Mouse (Mus musculus): ENCODE data around the gene Chmp4b. TPM values are rescaled to one million over a fixed set of nuclear protein-coding genes. Genes with fewer than 3 reads are reported as not detected.

Chmp4b gene
- total and polyA plus RNA-seq, 2 experiments = 37.6 to 57.7 TPM

DNA sequence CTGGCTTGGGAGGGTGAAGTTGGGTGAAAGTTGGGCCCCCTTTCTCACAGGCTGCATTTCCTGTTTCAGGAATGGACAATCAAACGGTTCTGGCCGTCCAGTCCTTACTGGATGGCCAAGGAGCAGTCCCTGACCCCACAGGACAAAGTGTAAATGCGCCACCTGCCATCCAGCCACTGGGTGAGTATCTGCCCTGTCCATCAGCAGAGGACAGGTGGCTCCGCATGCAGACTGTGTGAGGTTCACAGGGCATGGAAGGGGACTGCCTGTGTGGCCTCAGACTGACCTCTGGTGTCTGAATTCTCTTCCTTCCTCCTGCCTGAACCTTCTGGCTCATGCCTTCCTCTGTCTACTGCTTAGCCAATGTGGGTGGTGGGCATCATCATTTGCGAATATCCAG is 29.8 kb upstream of the Chmp4b start:
- 28% methylated on average over 5 of the region's 5 CpGs for WGBS
- Histone ChIP-seq H3K79me2 (ENCODE audit: control insufficient read depth, insufficient read depth, low read length) (no peaks in the 10 kb centered on the region), H3K4me1 (ENCODE audit: control insufficient read depth, insufficient read depth, low read length) (no peaks in the 10 kb centered on the region), H3K9ac (ENCODE audit: low read depth, low read length) (no peak overlapping the region), H3K4me3 (ENCODE audit: insufficient read depth, low read depth, low read length) (no peak overlapping the region), H3K27me3 (ENCODE audit: control insufficient read depth, insufficient read depth, low read length) (no peaks in the 10 kb centered on the region), H3K27ac (replicated peaks; ENCODE audit: insufficient read depth, low read depth, low read length) (no peak overlapping the region), H3K36me3 (ENCODE audit: control insufficient read depth, insufficient read depth, low read length) (peaks cover 8% of the 10 kb centered on the region)
- TF ChIP-seq POLR2A (IDR thresholded peaks at IDR 0.05; ENCODE audit: extremely low read depth, insufficient read depth, low read length) (no peak), CTCF (IDR thresholded peaks at IDR 0.05; ENCODE audit: low read depth, low read length) (peak; percentile 45)
- peak; percentile 72 for DNase-seq (ENCODE audit: extremely low read depth, low read depth, low spot score)

DNA sequence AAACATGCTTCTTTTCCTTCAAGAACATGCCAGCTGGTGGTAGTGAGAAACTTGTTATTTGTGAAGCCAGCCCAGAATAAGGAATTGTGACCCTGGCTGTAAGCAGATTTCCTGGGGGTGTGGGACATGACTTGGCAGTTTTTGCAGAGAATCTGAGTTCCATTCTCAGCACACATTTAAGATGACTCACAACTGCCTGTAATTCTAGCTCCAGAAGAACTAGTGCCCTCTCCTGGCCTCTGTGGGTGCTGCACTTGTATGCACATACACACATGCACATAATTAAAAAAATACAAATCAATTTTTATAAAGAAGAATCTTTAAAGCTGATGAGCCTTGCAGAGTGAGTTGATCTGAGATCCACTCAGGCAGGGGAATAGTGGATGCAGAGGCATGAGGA is 27.4 kb upstream of the Chmp4b start:
- H3K4me3 ChIP-seq (ENCODE audit: insufficient read depth, low read depth, low read length) = no peak overlapping the region
- no peak for DNase-seq (ENCODE audit: extremely low read depth, low read depth, low spot score)
- H3K36me3 ChIP-seq (ENCODE audit: control insufficient read depth, insufficient read depth, low read length) = peaks cover 14% of the 10 kb centered on the region
- H3K4me1 ChIP-seq (ENCODE audit: control insufficient read depth, insufficient read depth, low read length) = no peaks in the 10 kb centered on the region
- no peak overlapping the region for H3K9ac ChIP-seq (ENCODE audit: low read depth, low read length)
- H3K79me2 ChIP-seq (ENCODE audit: control insufficient read depth, insufficient read depth, low read length) = no peaks in the 10 kb centered on the region
- no peak overlapping the region for H3K27ac ChIP-seq (replicated peaks; ENCODE audit: insufficient read depth, low read depth, low read length)
- no peaks in the 10 kb centered on the region for H3K27me3 ChIP-seq (ENCODE audit: control insufficient read depth, insufficient read depth, low read length)
- no peak for TF ChIP-seq POLR2A (IDR thresholded peaks at IDR 0.05; ENCODE audit: extremely low read depth, insufficient read depth, low read length)
- no peak for TF ChIP-seq CTCF (IDR thresholded peaks at IDR 0.05; ENCODE audit: low read depth, low read length)

- Histone ChIP-seq H3K4me1 (ENCODE audit: control insufficient read depth, insufficient read depth, low read length) (no peaks in the 10 kb centered on the region), H3K79me2 (ENCODE audit: control insufficient read depth, insufficient read depth, low read length) (no peaks in the 10 kb centered on the region), H3K27me3 (ENCODE audit: control insufficient read depth, insufficient read depth, low read length) (no peaks in the 10 kb centered on the region), H3K36me3 (ENCODE audit: control insufficient read depth, insufficient read depth, low read length) (peaks cover 13% of the 10 kb centered on the region), H3K9ac (ENCODE audit: low read depth, low read length) (no peak overlapping the region), H3K27ac (replicated peaks; ENCODE audit: insufficient read depth, low read depth, low read length) (no peak overlapping the region), H3K4me3 (ENCODE audit: insufficient read depth, low read depth, low read length) (no peak overlapping the region)
- 75% methylated on average over 5 of the region's 5 CpGs for WGBS
- TF ChIP-seq CTCF (IDR thresholded peaks at IDR 0.05; ENCODE audit: low read depth, low read length) (no peak), POLR2A (IDR thresholded peaks at IDR 0.05; ENCODE audit: extremely low read depth, insufficient read depth, low read length) (no peak)
- DNase-seq (ENCODE audit: extremely low read depth, low read depth, low spot score) = no peak
Measured at GRCm38 (mm10) chr2:154630531-154630930, 21.0 kb upstream of the Chmp4b start.

GRCm38 (mm10) chr2:154632203-154632780 is 19.2 kb upstream of the Chmp4b start:
- H3K9ac ChIP-seq (ENCODE audit: low read depth, low read length) = no peak overlapping the region
- no peak overlapping the region for H3K4me3 ChIP-seq (ENCODE audit: insufficient read depth, low read depth, low read length)
- no peaks in the 10 kb centered on the region for H3K79me2 ChIP-seq (ENCODE audit: control insufficient read depth, insufficient read depth, low read length)
- H3K27me3 ChIP-seq (ENCODE audit: control insufficient read depth, insufficient read depth, low read length) = no peaks in the 10 kb centered on the region
- H3K27ac ChIP-seq (replicated peaks; ENCODE audit: insufficient read depth, low read depth, low read length) = no peak overlapping the region
- H3K36me3 ChIP-seq (ENCODE audit: control insufficient read depth, insufficient read depth, low read length) = peaks cover 10% of the 10 kb centered on the region
- no peak for DNase-seq (ENCODE audit: extremely low read depth, low read depth, low spot score)
- no peak for TF ChIP-seq CTCF (IDR thresholded peaks at IDR 0.05; ENCODE audit: low read depth, low read length)
- TF ChIP-seq POLR2A (IDR thresholded peaks at IDR 0.05; ENCODE audit: extremely low read depth, insufficient read depth, low read length) = no peak
- 96% methylated on average over 16 of the region's 16 CpGs for WGBS
- H3K4me1 ChIP-seq (ENCODE audit: control insufficient read depth, insufficient read depth, low read length) = no peaks in the 10 kb centered on the region

GRCm38 (mm10) chr2:154633039-154633742 is 18.3 kb upstream of the Chmp4b start:
- Histone ChIP-seq H3K4me3 (ENCODE audit: insufficient read depth, low read depth, low read length) (no peak overlapping the region), H3K4me1 (ENCODE audit: control insufficient read depth, insufficient read depth, low read length) (no peaks in the 10 kb centered on the region), H3K36me3 (ENCODE audit: control insufficient read depth, insufficient read depth, low read length) (peaks cover 10% of the 10 kb centered on the region), H3K79me2 (ENCODE audit: control insufficient read depth, insufficient read depth, low read length) (no peaks in the 10 kb centered on the region), H3K27ac (replicated peaks; ENCODE audit: insufficient read depth, low read depth, low read length) (no peak overlapping the region), H3K9ac (ENCODE audit: low read depth, low read length) (no peak overlapping the region), H3K27me3 (ENCODE audit: control insufficient read depth, insufficient read depth, low read length) (no peaks in the 10 kb centered on the region)
- DNase-seq (ENCODE audit: extremely low read depth, low read depth, low spot score) = no peak
- TF ChIP-seq CTCF (IDR thresholded peaks at IDR 0.05; ENCODE audit: low read depth, low read length) = no peak
- TF ChIP-seq POLR2A (IDR thresholded peaks at IDR 0.05; ENCODE audit: extremely low read depth, insufficient read depth, low read length) = no peak
- 95% methylated on average over 5 of the region's 5 CpGs for WGBS

Data from liver, adult 2 months (tissue).